23 mouse cellular contexts compared by ENCODE assay signal in genomic region chr3:32987806-32988205, GRCm38 (mm10).
DNase-seq lines count a peak whose midpoint lies in the region; TF ChIP-seq lines count a peak whose summit lies in the region.
"Had no signal": no experiment of that assay in that cellular context is flagged by ENCODE, and none has a peak within 500 bp of the region (broad histone marks: within the 10 kb centered on the region; RNA-seq: fewer than 3 reads in every experiment).

No protein-coding gene starts in this region.

- no peak for TF ChIP-seq POLR2A in cortical plate, adult 2 months (IDR thresholded peaks at IDR 0.05; ENCODE audit: extremely low read depth, insufficient read depth, low read length)

- peak; percentile 4 to 14 for DNase-seq in heart, adult 18-20 months
- DNase-seq in heart, postnatal 4 days, result no peak
- no peak for DNase-seq in layer of hippocampus, adult 2 months (ENCODE audit: low spot score in 2 of 2)
- no peak for DNase-seq in layer of hippocampus, adult 18-20 months (ENCODE audit: low spot score in 2 of 2)
- DNase-seq in thymus, postnatal 4 days, result no peak
- DNase-seq: adrenal gland, adult 2 months; adrenal gland, postnatal 14 days; cerebellum, adult 11-12 months; cerebellum, adult 9-10 months; cerebellum, postnatal 25 days; embryo, embryonic 11 days; gastrocnemius, adult 2 months; gastrocnemius, postnatal 14 days; heart, adult 11 months had no signal

- no peak for TF ChIP-seq CTCF in layer of hippocampus, adult 2 months (conservative IDR thresholded peaks at IDR 0.05)
- TF ChIP-seq CTCF in cortical plate, adult 2 months (IDR thresholded peaks at IDR 0.05; ENCODE audit: extremely low read depth, insufficient read depth, low read length), result no peak

- no peak overlapping the region for H3K4me3 ChIP-seq in layer of hippocampus, adult 2 months
- no peak overlapping the region for H3K4me3 ChIP-seq in cortical plate, adult 2 months (ENCODE audit: insufficient read depth, low read length)
- H3K4me3 ChIP-seq: embryonic facial prominence, embryonic 10.5 days; embryonic facial prominence, embryonic 13.5 days; erythroblast, embryonic 14.5 days; forebrain, embryonic 12.5 days; forebrain, embryonic 15.5 days; gastrocnemius, adult 2 months; heart, embryonic 10.5 days; hindbrain, embryonic 12.5 days; hindbrain, embryonic 15.5 days had no signal

- peaks cover 2% of the 10 kb centered on the region for H3K4me1 ChIP-seq in cortical plate, adult 2 months (ENCODE audit: control insufficient read depth, insufficient read depth, low read length)
- H3K4me1 ChIP-seq: forebrain, embryonic 12.5 days; forebrain, embryonic 15.5 days; heart, embryonic 10.5 days; hindbrain, embryonic 12.5 days; hindbrain, embryonic 15.5 days had no signal

- 0 out of 2 replicates have a peak overlapping the region, but pooled peaks have one; percentile 40 for H3K27ac ChIP-seq in layer of hippocampus, adult 2 months
- 0 out of 2 replicates have a peak overlapping the region, but pooled peaks have one; percentile 28 for H3K27ac ChIP-seq in cortical plate, adult 2 months (ENCODE audit: insufficient read depth, low read length)
- H3K27ac ChIP-seq: embryonic facial prominence, embryonic 10.5 days; embryonic facial prominence, embryonic 13.5 days; forebrain, embryonic 12.5 days; forebrain, embryonic 15.5 days; gastrocnemius, adult 2 months; heart, embryonic 10.5 days; hindbrain, embryonic 12.5 days; hindbrain, embryonic 15.5 days had no signal

Comparison
In these comparisons a context has a peak if more than half of its experiments do, and no peak if none do; other contexts are left out.
1. DNase-seq: peak in heart, adult 18-20 months (2 of 2); none in heart, postnatal 4 days (single experiment), layer of hippocampus, adult 2 months (0 of 2), layer of hippocampus, adult 18-20 months (0 of 2) and thymus, postnatal 4 days (single experiment).